Mouse (Mus musculus) kidney, embryonic 16.5 days (tissue): ENCODE measurements around the gene Zfp3. TPM values are rescaled to one million over a fixed set of nuclear protein-coding genes. Genes with fewer than 3 reads are reported as not detected.

ENCODE experiments used
- ATAC-seq: fragments of 200-750 bp; cut with Nextera tagmentation; 2 replicates; pipeline ENCODE4 v1.8.0; 2017; ENCODE audit warnings: moderate TSS enrichment; ENCODE audit not compliant: low FRiP score, low TSS enrichment
- H3K27ac ChIP-seq: fragments of 300-500 bp; sonication (generic); 2 replicates; pipeline ENCODE4 v1.5.1; 2014; ENCODE audit warnings: low read length
- H3K27me3 ChIP-seq: fragments of 300-500 bp; sonication (generic); 2 replicates; pipeline ENCODE4 v1.6.1; 2014; ENCODE audit warnings: low read length, control low read depth, mixed read lengths; ENCODE audit not compliant: insufficient read depth
- H3K36me3 ChIP-seq: fragments of 300-500 bp; sonication (generic); 2 replicates; pipeline ENCODE4 v1.6.1; 2014; ENCODE audit warnings: low read length, control low read depth, mixed read lengths; ENCODE audit not compliant: insufficient read depth
- H3K4me1 ChIP-seq: fragments of 300-500 bp; sonication (generic); 2 replicates; pipeline ENCODE4 v1.6.1; 2014; ENCODE audit warnings: low read length, control low read depth, mixed read lengths; ENCODE audit not compliant: insufficient read depth
- H3K4me2 ChIP-seq: fragments of 300-500 bp; sonication (generic); replicated peaks from 2 replicates; pipeline ENCODE4 v1.6.1; 2014; ENCODE audit warnings: low read depth, low read length
- H3K4me3 ChIP-seq: fragments of 300-500 bp; sonication (generic); 2 replicates; pipeline ENCODE4 v1.5.1; 2014; ENCODE audit warnings: mild to moderate bottlenecking, low read length
- H3K9ac ChIP-seq: fragments of 300-500 bp; sonication (generic); replicated peaks from 2 replicates; pipeline ENCODE4 v1.6.1; 2014; ENCODE audit warnings: low read length
- H3K9me3 ChIP-seq: fragments of 300-500 bp; sonication (generic); 2 replicates; pipeline ENCODE4 v1.6.1; 2016; ENCODE audit warnings: low read length, control low read depth
- WGBS: fragments of 180-500 bp; shearing (Covaris S2); extraction: QIAGEN DNeasy Blood & Tissue Kit; methylation state at CpG from one replicate; pipeline ENCODE4 v1.1.7; 2014; 5-methylcytosine and 5-hydroxymethylcytosine counted together
- polyA plus RNA-seq: library from polyadenylated mRNA; unstranded; fragments of >200 nt; fragmentation: Nextera tagmentation; extraction: Ambion mirVana; gene quantifications from 2 replicates; pipeline ENCODE4 v1.2.1, GENCODE M21; 2015

The Zfp3 gene
- polyA plus RNA-seq, 1 experiment from 2014 or later, result 8.7 TPM

GRCm38 (mm10) chr11:70803711-70804200 lies 39.7 kb downstream of the Zfp3 start:
- H3K4me3 ChIP-seq, result no peak overlapping the region
- WGBS, result 57% methylated on average over 6 of the region's 6 CpGs
- H3K4me1 ChIP-seq, result no peaks in the 10 kb centered on the region
- no peak for ATAC-seq
- no peak overlapping the region for H3K4me2 ChIP-seq
- no peak overlapping the region for H3K9ac ChIP-seq
- H3K9me3 ChIP-seq, result no peaks in the 10 kb centered on the region
- no peak overlapping the region for H3K27ac ChIP-seq
- H3K36me3 ChIP-seq, result no peaks in the 10 kb centered on the region
- no peaks in the 10 kb centered on the region for H3K27me3 ChIP-seq

GRCm38 (mm10) chr11:70804395-70804794 lies 40.4 kb downstream of the Zfp3 start:
- 84% methylated on average over 3 of the region's 3 CpGs for WGBS
- Histone ChIP-seq H3K9ac (no peak overlapping the region), H3K4me2 (no peak overlapping the region), H3K36me3 (no peaks in the 10 kb centered on the region), H3K4me3 (no peak overlapping the region), H3K9me3 (no peaks in the 10 kb centered on the region), H3K27me3 (no peaks in the 10 kb centered on the region), H3K4me1 (no peaks in the 10 kb centered on the region), H3K27ac (no peak overlapping the region)
- no peak for ATAC-seq

GRCm38 (mm10) chr11:70805641-70806175 lies 41.7 kb downstream of the Zfp3 start:
- Histone ChIP-seq H3K27me3 (no peaks in the 10 kb centered on the region), H3K36me3 (no peaks in the 10 kb centered on the region), H3K4me1 (no peaks in the 10 kb centered on the region), H3K9me3 (no peaks in the 10 kb centered on the region), H3K9ac (no peak overlapping the region), H3K27ac (0 out of 2 replicates have a peak overlapping the region, but pooled peaks have one; percentile 15), H3K4me2 (peak overlapping the region; percentile 11; the same call in 1 of the 2 replicates), H3K4me3 (no peak overlapping the region)
- no peak for ATAC-seq
- 79% methylated on average over 8 of the region's 8 CpGs for WGBS

GRCm38 (mm10) chr11:70806697-70807096 lies 42.7 kb downstream of the Zfp3 start:
- H3K36me3 ChIP-seq, result no peaks in the 10 kb centered on the region
- H3K9me3 ChIP-seq, result no peaks in the 10 kb centered on the region
- H3K27me3 ChIP-seq, result no peaks in the 10 kb centered on the region
- no peaks in the 10 kb centered on the region for H3K4me1 ChIP-seq
- 82% methylated on average over 4 of the region's 4 CpGs for WGBS
- no peak overlapping the region for H3K4me2 ChIP-seq
- ATAC-seq, result no peak
- H3K4me3 ChIP-seq, result no peak overlapping the region
- H3K27ac ChIP-seq, result no peak overlapping the region
- no peak overlapping the region for H3K9ac ChIP-seq

- ATAC-seq, result no peak
- no peak overlapping the region for H3K9ac ChIP-seq
- 85% methylated on average over 4 of the region's 4 CpGs for WGBS
Observed at GRCm38 (mm10) chr11:70807630-70808029, 43.6 kb downstream of the Zfp3 start.

GRCm38 (mm10) chr11:70808101-70808500 lies 44.1 kb downstream of the Zfp3 start:
- WGBS, result 71% methylated on average over 3 of the region's 3 CpGs
- ATAC-seq, result no peak
- H3K4me1 ChIP-seq, result no peaks in the 10 kb centered on the region
- no peaks in the 10 kb centered on the region for H3K9me3 ChIP-seq
- H3K4me2 ChIP-seq, result no peak overlapping the region
- H3K4me3 ChIP-seq, result no peak overlapping the region
- no peaks in the 10 kb centered on the region for H3K36me3 ChIP-seq
- no peaks in the 10 kb centered on the region for H3K27me3 ChIP-seq
- H3K9ac ChIP-seq, result no peak overlapping the region
- H3K27ac ChIP-seq, result no peak overlapping the region

More at GRCm38 (mm10) chr11:70807630-70808029, 43.6 kb downstream of the Zfp3 start:
- Histone ChIP-seq H3K36me3 (no peaks in the 10 kb centered on the region), H3K4me1 (no peaks in the 10 kb centered on the region), H3K27me3 (no peaks in the 10 kb centered on the region), H3K27ac (no peak overlapping the region), H3K4me3 (no peak overlapping the region), H3K4me2 (no peak overlapping the region), H3K9me3 (no peaks in the 10 kb centered on the region)

- no peaks in the 10 kb centered on the region for H3K4me1 ChIP-seq
- no peaks in the 10 kb centered on the region for H3K36me3 ChIP-seq
- no peak overlapping the region for H3K4me2 ChIP-seq
- H3K27me3 ChIP-seq, result no peaks in the 10 kb centered on the region
- no peak for ATAC-seq
- no peak overlapping the region for H3K27ac ChIP-seq
- no peaks in the 10 kb centered on the region for H3K9me3 ChIP-seq
- H3K9ac ChIP-seq, result no peak overlapping the region
- WGBS, result 8% methylated on average over 1 of the region's 1 CpGs
- H3K4me3 ChIP-seq, result no peak overlapping the region
Observed at GRCm38 (mm10) chr11:70809011-70809410, 45.0 kb downstream of the Zfp3 start.

GRCm38 (mm10) chr11:70811041-70811440 lies 47.0 kb downstream of the Zfp3 start:
- no peaks in the 10 kb centered on the region for H3K9me3 ChIP-seq
- no peak overlapping the region for H3K4me3 ChIP-seq
- no peaks in the 10 kb centered on the region for H3K4me1 ChIP-seq
- ATAC-seq, result no peak
- no peak overlapping the region for H3K4me2 ChIP-seq
- no peaks in the 10 kb centered on the region for H3K36me3 ChIP-seq
- H3K27ac ChIP-seq, result no peak overlapping the region
- no peaks in the 10 kb centered on the region for H3K27me3 ChIP-seq
- H3K9ac ChIP-seq, result no peak overlapping the region
- WGBS, result 80% methylated on average over 5 of the region's 5 CpGs

GRCm38 (mm10) chr11:70811471-70812240 lies 47.6 kb downstream of the Zfp3 start:
- no peaks in the 10 kb centered on the region for H3K27me3 ChIP-seq
- H3K9me3 ChIP-seq, result no peaks in the 10 kb centered on the region
- H3K4me1 ChIP-seq, result no peaks in the 10 kb centered on the region
- H3K27ac ChIP-seq, result no peak overlapping the region
- WGBS, result 80% methylated on average over 13 of the region's 13 CpGs
- no peak overlapping the region for H3K4me3 ChIP-seq
- no peak overlapping the region for H3K4me2 ChIP-seq
- no peak overlapping the region for H3K9ac ChIP-seq
- H3K36me3 ChIP-seq, result no peaks in the 10 kb centered on the region
- no peak for ATAC-seq

GRCm38 (mm10) chr11:70812365-70812764 lies 48.4 kb downstream of the Zfp3 start, which contains the start of gene Scimp:
Gene Scimp (minus strand): TSS chr11:70812586.
- Histone ChIP-seq H3K4me3 (no peak within 1 kb of the TSS), H3K36me3 (no peaks in the 10 kb centered on the region), H3K9me3 (no peaks in the 10 kb centered on the region), H3K27ac (no peak within 1 kb of the TSS), H3K9ac (no peak within 1 kb of the TSS), H3K4me2 (no peak within 1 kb of the TSS), H3K27me3 (no peaks in the 10 kb centered on the region), H3K4me1 (no peaks in the 10 kb centered on the region)
- 84% methylated on average over 7 of the region's 7 CpGs for WGBS
- no peak for ATAC-seq
